Mouse (Mus musculus) left cerebral cortex, adult 2 months (tissue): ENCODE measurements around the gene Ankrd16. TPM values are rescaled to one million over a fixed set of nuclear protein-coding genes. Genes with fewer than 3 reads are reported as not detected.

Source experiments
- DNase-seq, 2 experiments: peaks; one replicate each; pipeline ENCODE4 v3.0.0; 2021 to 2022; ENCODE audit warnings: low spot score in 2 of 2, mixed read lengths in 1 of 2; ENCODE audit errors: extremely low spot score in 1 of 2
- H3K27ac ChIP-seq: fragments of 200-600 bp; 2 replicates; pipeline ENCODE4 v1.8.1; 2022
- H3K4me3 ChIP-seq: fragments of 200-600 bp; 2 replicates; pipeline ENCODE4 v1.8.1; 2022
- CTCF ChIP-seq: fragments of 200-600 bp; IDR thresholded peaks from 2 replicates; pipeline ENCODE4 v1.8.1; 2022; ENCODE audit warnings: antibody characterized with exemption, mild to moderate bottlenecking, moderate library complexity
- intact Hi-C: fragments of 180-260 bp; cut with DNase I; formaldehyde crosslinking; loops from one replicate; pipeline ENCODE4 v1.15.1; 2025
- total RNA-seq, 2 experiments: library from RNA; stranded (reverse); gene quantifications; 2 replicates each; pipeline ENCODE4 v1.2.3; 2021

Gene Ankrd16
- total RNA-seq, 2 experiments from 2014 or later = 60.3 to 69.0 TPM

GRCm38 (mm10) chr2:11774426-11774825 is 3.2 kb upstream of the Ankrd16 start:
- intact Hi-C loops = no loop called here
- no peak for TF ChIP-seq CTCF
- Histone ChIP-seq H3K27ac (no peak overlapping the region), H3K4me3 (no peak overlapping the region)
- DNase-seq = no peak

- H3K4me3 ChIP-seq = no peak overlapping the region
- no peak overlapping the region for H3K27ac ChIP-seq
- no peak for TF ChIP-seq CTCF
- DNase-seq = no peak
- intact Hi-C loops = loop anchor here (5.0 kb wide), 1 partner anchor 68 kb away; the partner anchor contains the start of gene Il15ra
Measured at GRCm38 (mm10) chr2:11775121-11775520, 2.6 kb upstream of the Ankrd16 start.

- no peak for DNase-seq
- H3K4me3 ChIP-seq = peak overlapping the region; percentile 87
- intact Hi-C loops = loop anchor here (5.0 kb wide), 1 partner anchor 69 kb away; the partner anchor contains the start of gene Il15ra
- peak overlapping the region; percentile 97 for H3K27ac ChIP-seq
- TF ChIP-seq CTCF = no peak
Measured at GRCm38 (mm10) chr2:11776415-11776814, 1.3 kb upstream of the Ankrd16 start.

- H3K4me3 ChIP-seq = peak overlapping the region; percentile 87
- peak; percentile 19 for TF ChIP-seq CTCF
- DNase-seq = peak; percentile 78 to 80
- intact Hi-C loops = loop anchor here (2.0 to 5.0 kb wide), 2 partner anchors 71 to 175 kb away; partner anchors contain the start of gene Il15ra
- H3K27ac ChIP-seq = peak overlapping the region; percentile 97
Measured at GRCm38 (mm10) chr2:11778087-11778823, 579 bp downstream of the Ankrd16 start.

- TF ChIP-seq CTCF = no peak
- Histone ChIP-seq H3K27ac (no peak overlapping the region), H3K4me3 (no peak overlapping the region)
- intact Hi-C loops = no loop called here
- DNase-seq = no peak
Measured at GRCm38 (mm10) chr2:11784159-11784558, 6.5 kb downstream of the Ankrd16 start.

- no peak overlapping the region for H3K4me3 ChIP-seq
- intact Hi-C loops = loop anchor here (5.0 to 10.0 kb wide), 2 partner anchors 78 to 590 kb away; no protein-coding TSS in a partner anchor
- H3K27ac ChIP-seq = no peak overlapping the region
- DNase-seq = no peak
- TF ChIP-seq CTCF = peak; percentile 53
Measured at GRCm38 (mm10) chr2:11794668-11795067, 17.0 kb downstream of the Ankrd16 start.

GRCm38 (mm10) chr2:11797930-11798364 is 20.3 kb downstream of the Ankrd16 start:
- Histone ChIP-seq H3K27ac (peak overlapping the region; percentile 32; the same call in 1 of the 2 replicates), H3K4me3 (no peak overlapping the region)
- DNase-seq = no peak
- TF ChIP-seq CTCF = no peak
- intact Hi-C loops = loop anchor here (10.0 kb wide), 1 partner anchor 587 kb away; no protein-coding TSS in a partner anchor

GRCm38 (mm10) chr2:11801299-11801930 is 23.7 kb downstream of the Ankrd16 start:
- no peak for TF ChIP-seq CTCF
- no peak for DNase-seq
- Histone ChIP-seq H3K4me3 (no peak overlapping the region), H3K27ac (no peak overlapping the region)
- intact Hi-C loops = no loop called here

Other genes with a start within 250 kb of the Ankrd16 start
- gene Pfkfb3, start 223.8 kb upstream of the Ankrd16 start, total RNA-seq = 10 to 100 TPM; 33.8 to 47.2 TPM
- 10 to 100 TPM; 84.7 to 86.9 TPM for gene Rbm17, start 173.7 kb upstream of the Ankrd16 start, total RNA-seq
- gene Gm17490, start 151.6 kb upstream of the Ankrd16 start, total RNA-seq = not detected
- under 1 TPM in 1 of 2 experiments, not detected in 1; 0.07 TPM for gene Il2ra, start 135.1 kb upstream of the Ankrd16 start, total RNA-seq
- gene Il15ra, start 72.6 kb upstream of the Ankrd16 start, total RNA-seq = 10 to 100 TPM; 10.3 to 11.8 TPM
- gene Fbh1, start 294 bp upstream of the Ankrd16 start, total RNA-seq = 100 to 1,000 TPM; 114 to 123 TPM